Mouse (Mus musculus) brain, embryonic 14.5 days (tissue): ENCODE measurements at regions not wholly inside any gene's neighbourhood (a gene's known extent, or its start where the extent isn't known, plus 50 kb on each side); places are given as distances from the start of the nearest gene placed in this dataset.

ENCODE experiments used
- CTCF ChIP-seq: fragments of 200-500 bp; IDR thresholded peaks from 2 replicates; pipeline ENCODE4 v1.5.1; 2012; ENCODE audit warnings: inconsistent platforms, mild to moderate bottlenecking, moderate library complexity, borderline replicate concordance; ENCODE audit not compliant: insufficient read depth, insufficient read length; ENCODE audit errors: extremely low read depth
- POLR2A ChIP-seq: fragments of 200-500 bp; IDR thresholded peaks from 2 replicates; pipeline ENCODE4 v1.6.1; 2012; ENCODE audit warnings: mild to moderate bottlenecking, inconsistent platforms, borderline replicate concordance; ENCODE audit not compliant: poor library complexity, insufficient read depth, insufficient read length, severe bottlenecking; ENCODE audit errors: extremely low read depth

GRCm38 (mm10) chr6:98429120-98429519 lies 86.6 kb upstream of the Gm765 start:
- no peak for TF ChIP-seq POLR2A
- no peak for TF ChIP-seq CTCF
